Comparison of ENCODE assay signal across 16 mouse cellular contexts in genomic region chr12:83146917-83147316, GRCm38 (mm10).
A peak's percentile ranks its signal among the peaks of the same experiment; 100 is the strongest.
DNase-seq lines count a peak whose midpoint lies in the region; ATAC-seq lines count a peak whose summit lies in the region.
"Had no signal": no experiment of that assay in that cellular context is flagged by ENCODE, and none has a peak within 500 bp of the region (broad histone marks: within the 10 kb centered on the region; RNA-seq: fewer than 3 reads in every experiment).

No protein-coding gene starts in this region.

- ATAC-seq in hindbrain, embryonic 13.5 days (ENCODE audit: low FRiP score), result no peak
- no peak for ATAC-seq in hindbrain, embryonic 11.5 days (ENCODE audit: low FRiP score)
- ATAC-seq: forebrain, embryonic 15.5 days; intestine, embryonic 15.5 days had no signal

- WGBS in heart, embryonic 10.5 days, result 48% methylated on average over 2 of the region's 2 CpGs
- WGBS in hindbrain, embryonic 13.5 days, result 70% methylated on average over 2 of the region's 2 CpGs
- WGBS in hindbrain, embryonic 11.5 days, result 79% methylated on average over 2 of the region's 2 CpGs

- H3K9me3 ChIP-seq in heart, embryonic 10.5 days, result no peaks in the 10 kb centered on the region
- H3K9me3 ChIP-seq in hindbrain, embryonic 13.5 days, result no peaks in the 10 kb centered on the region
- H3K9me3 ChIP-seq in hindbrain, embryonic 11.5 days (ENCODE audit: control insufficient read depth, low read length), result no peaks in the 10 kb centered on the region
- H3K9me3 ChIP-seq: embryonic facial prominence, embryonic 12.5 days; forebrain, embryonic 15.5 days; intestine, embryonic 15.5 days; limb, embryonic 15.5 days; neural tube, embryonic 12.5 days had no signal

- H3K4me3 ChIP-seq in heart, embryonic 10.5 days, result no peak overlapping the region
- no peak overlapping the region for H3K4me3 ChIP-seq in hindbrain, embryonic 13.5 days
- no peak overlapping the region for H3K4me3 ChIP-seq in hindbrain, embryonic 11.5 days (ENCODE audit: low read depth, low read length)
- H3K4me3 ChIP-seq: embryonic facial prominence, embryonic 12.5 days; forebrain, embryonic 15.5 days; intestine, embryonic 15.5 days; limb, embryonic 15.5 days; neural tube, embryonic 12.5 days had no signal

- no peak overlapping the region for H3K9ac ChIP-seq in hindbrain, embryonic 13.5 days
- H3K9ac ChIP-seq in hindbrain, embryonic 11.5 days (ENCODE audit: low read depth, low read length), result no peak overlapping the region
- H3K9ac ChIP-seq: embryonic facial prominence, embryonic 12.5 days; forebrain, embryonic 15.5 days; intestine, embryonic 15.5 days; limb, embryonic 15.5 days; neural tube, embryonic 12.5 days had no signal

- DNase-seq in heart, embryonic 10.5 days (ENCODE audit: low spot score), result no peak
- DNase-seq in heart, adult 8-10 months (ENCODE audit: low spot score), result no peak
- DNase-seq in hindbrain, embryonic 11.5 days (ENCODE audit: low spot score), result no peak
- peak; percentile 84 for DNase-seq in Muller cell, postnatal 12 days (ENCODE audit: inconsistent ontology term)
- peak; percentile 63 for DNase-seq in adrenal gland, postnatal 14 days
- DNase-seq in thymus, postnatal 25 days, result no peak
- DNase-seq: cerebellum, adult 8-10 months; lung, adult 18-20 months; right cerebral cortex, adult 18-20 months; thymus, adult 18-20 months had no signal

- no peaks in the 10 kb centered on the region for H3K36me3 ChIP-seq in heart, embryonic 10.5 days
- no peaks in the 10 kb centered on the region for H3K36me3 ChIP-seq in hindbrain, embryonic 13.5 days
- no peaks in the 10 kb centered on the region for H3K36me3 ChIP-seq in hindbrain, embryonic 11.5 days (ENCODE audit: control insufficient read depth, insufficient read depth, low read length)
- H3K36me3 ChIP-seq: embryonic facial prominence, embryonic 12.5 days; forebrain, embryonic 15.5 days; intestine, embryonic 15.5 days; limb, embryonic 15.5 days; neural tube, embryonic 12.5 days had no signal

- H3K27me3 ChIP-seq in heart, embryonic 10.5 days (ENCODE audit: insufficient read depth, poor library complexity, severe bottlenecking), result no peaks in the 10 kb centered on the region
- H3K27me3 ChIP-seq in hindbrain, embryonic 13.5 days, result no peaks in the 10 kb centered on the region
- H3K27me3 ChIP-seq in hindbrain, embryonic 11.5 days (ENCODE audit: control insufficient read depth, insufficient read depth, low read length), result no peaks in the 10 kb centered on the region
- H3K27me3 ChIP-seq: embryonic facial prominence, embryonic 12.5 days; forebrain, embryonic 15.5 days; intestine, embryonic 15.5 days; limb, embryonic 15.5 days; neural tube, embryonic 12.5 days had no signal

- no peak overlapping the region for H3K4me2 ChIP-seq in hindbrain, embryonic 13.5 days
- no peak overlapping the region for H3K4me2 ChIP-seq in hindbrain, embryonic 11.5 days (replicated peaks; ENCODE audit: low read depth, low read length)
- H3K4me2 ChIP-seq: embryonic facial prominence, embryonic 12.5 days; forebrain, embryonic 15.5 days; intestine, embryonic 15.5 days; limb, embryonic 15.5 days; neural tube, embryonic 12.5 days had no signal

- peak overlapping the region; percentile 17 for H3K27ac ChIP-seq in heart, embryonic 10.5 days
- H3K27ac ChIP-seq in hindbrain, embryonic 13.5 days, result 0 out of 2 replicates have a peak overlapping the region, but pooled peaks have one; percentile 4
- no peak overlapping the region for H3K27ac ChIP-seq in hindbrain, embryonic 11.5 days (ENCODE audit: low read depth, low read length)
- H3K27ac ChIP-seq: embryonic facial prominence, embryonic 12.5 days; forebrain, embryonic 15.5 days; intestine, embryonic 15.5 days; limb, embryonic 15.5 days; neural tube, embryonic 12.5 days had no signal

- H3K4me1 ChIP-seq in heart, embryonic 10.5 days, result peaks cover 64% of the 10 kb centered on the region
- H3K4me1 ChIP-seq in hindbrain, embryonic 13.5 days (replicated peaks), result peaks cover 27% of the 10 kb centered on the region
- no peaks in the 10 kb centered on the region for H3K4me1 ChIP-seq in hindbrain, embryonic 11.5 days (replicated peaks; ENCODE audit: control insufficient read depth, insufficient read depth, low read length)
- H3K4me1 ChIP-seq: intestine, embryonic 15.5 days; limb, embryonic 15.5 days; neural tube, embryonic 12.5 days had no signal

Comparison
In these comparisons a context has a peak if more than half of its experiments do, and no peak if none do; other contexts are left out.
1. DNase-seq: peak in Muller cell, postnatal 12 days (single experiment) and adrenal gland, postnatal 14 days (single experiment); none in heart, embryonic 10.5 days (single experiment), heart, adult 8-10 months (single experiment), hindbrain, embryonic 11.5 days (single experiment) and thymus, postnatal 25 days (single experiment).